In genomic region chr9:123480253-123480921, GRCm38 (mm10) we compare ENCODE assay signal across 8 mouse cellular contexts. TPM values are rescaled to one million over a fixed set of nuclear protein-coding genes. Genes with fewer than 3 reads are reported as not detected.
DNase-seq lines count a peak whose midpoint lies in the region; ATAC-seq and TF ChIP-seq lines count a peak whose summit lies in the region.

No protein-coding gene starts in this region.

- no peak for TF ChIP-seq CTCF in gastrocnemius, adult 2 months (IDR thresholded peaks at IDR 0.05)

- 88% methylated on average over 18 of the region's 18 CpGs for WGBS in forebrain, embryonic 12.5 days

- no peaks in the 10 kb centered on the region for H3K27me3 ChIP-seq in forebrain, embryonic 12.5 days
- no peaks in the 10 kb centered on the region for H3K27me3 ChIP-seq in megakaryocyte, embryonic 14.5 days (replicated peaks)

- peak; percentile 38 for DNase-seq in gastrocnemius, adult 2 months
- no peak for DNase-seq in gastrocnemius, postnatal 4 days (ENCODE audit: low spot score in 2 of 2)
- DNase-seq in kidney, postnatal 10 days, result peak; percentile 34
- DNase-seq in thymus, postnatal 0 days (ENCODE audit: low spot score), result peak; percentile 18
- no peak for DNase-seq in embryo, embryonic 11 days
- DNase-seq in left cerebral cortex, postnatal 25 days (ENCODE audit: low spot score in 2 of 2), result no peak

- intact Hi-C loops in gastrocnemius, adult 2 months (cut with DNase I), result no loop called here
- intact Hi-C loops in left cerebral cortex, postnatal 25 days (cut with DNase I), result no loop called here

- H3K9ac ChIP-seq in forebrain, embryonic 12.5 days, result peak overlapping the region; percentile 13; the same call in 1 of the 2 replicates

- H3K36me3 ChIP-seq in forebrain, embryonic 12.5 days (replicated peaks), result peaks cover 14% of the 10 kb centered on the region
- peaks cover 57% of the 10 kb centered on the region for H3K36me3 ChIP-seq in megakaryocyte, embryonic 14.5 days (replicated peaks; ENCODE audit: low read length)

- H3K27ac ChIP-seq in gastrocnemius, adult 2 months, result peak overlapping the region; percentile 96
- no peak overlapping the region for H3K27ac ChIP-seq in forebrain, embryonic 12.5 days

- peaks cover 55% of the 10 kb centered on the region for H3K4me1 ChIP-seq in forebrain, embryonic 12.5 days
- H3K4me1 ChIP-seq in megakaryocyte, embryonic 14.5 days, result peaks cover 76% of the 10 kb centered on the region

- H3K9me3 ChIP-seq in forebrain, embryonic 12.5 days, result no peaks in the 10 kb centered on the region
- H3K9me3 ChIP-seq in megakaryocyte, embryonic 14.5 days, result no peaks in the 10 kb centered on the region

- peak overlapping the region; percentile 76 for H3K4me2 ChIP-seq in forebrain, embryonic 12.5 days

- no peak for ATAC-seq in forebrain, embryonic 12.5 days (ENCODE audit: low FRiP score)

- peak overlapping the region; percentile 92 for H3K4me3 ChIP-seq in gastrocnemius, adult 2 months
- peak overlapping the region; percentile 69 for H3K4me3 ChIP-seq in forebrain, embryonic 12.5 days (replicated peaks)
- peak overlapping the region; percentile 94 for H3K4me3 ChIP-seq in megakaryocyte, embryonic 14.5 days (replicated peaks)

RNA-seq across cellular contexts. Expression of gene Limd1, which starts 1.9 kb away (rescaled TPM):
- total RNA-seq in gastrocnemius, adult 2 months (2021), result 10 to 100 TPM; 31.5 to 41.1 TPM
- total RNA-seq in gastrocnemius, postnatal 4 days (2021), result 10 to 100 TPM; 49.4 to 58.0 TPM
- 44.8 and 46.2 TPM in 2 replicates for polyA plus RNA-seq in forebrain, embryonic 12.5 days (2016; fragmentation: Nextera tagmentation; extraction: Ambion mirVana)
- 5.0 and 8.8 TPM in 2 replicates for polyA plus RNA-seq in megakaryocyte, embryonic 14.5 days (2012; ENCODE audit: insufficient read depth, low replicate concordance)
- 33.6 and 33.7 TPM in 2 replicates for polyA plus RNA-seq in thymus, postnatal 0 days (2015; fragmentation: Nextera tagmentation; extraction: Ambion mirVana)
- total RNA-seq in left cerebral cortex, postnatal 25 days (2021), result 1 to 10 TPM; 6.1 to 7.2 TPM

RNA-seq across cellular contexts. Expression of gene Sacm1l, which starts 49.2 kb away (rescaled TPM):
- 10 to 100 TPM; 19.8 to 22.9 TPM for total RNA-seq in gastrocnemius, adult 2 months (2021)
- 10 to 100 TPM; 25.8 to 30.0 TPM for total RNA-seq in gastrocnemius, postnatal 4 days (2021)
- polyA plus RNA-seq in forebrain, embryonic 12.5 days (2016; fragmentation: Nextera tagmentation; extraction: Ambion mirVana), result 45.3 and 49.2 TPM in 2 replicates
- 1.2 TPM in 1 of 2 replicates, not detected in the other for polyA plus RNA-seq in megakaryocyte, embryonic 14.5 days (2012; ENCODE audit: insufficient read depth, low replicate concordance)
- polyA plus RNA-seq in thymus, postnatal 0 days (2015; fragmentation: Nextera tagmentation; extraction: Ambion mirVana), result 46.7 and 47.3 TPM in 2 replicates
- total RNA-seq in left cerebral cortex, postnatal 25 days (2021), result 10 to 100 TPM; 59.5 to 61.9 TPM

Comparison
In these comparisons a context has a peak if more than half of its experiments do, and no peak if none do; other contexts are left out.
1. DNase-seq: peak in gastrocnemius, adult 2 months (single experiment), kidney, postnatal 10 days (single experiment) and thymus, postnatal 0 days (single experiment); none in gastrocnemius, postnatal 4 days (0 of 2), embryo, embryonic 11 days (single experiment) and left cerebral cortex, postnatal 25 days (0 of 2).
2. Peak in every context shown above with its lines, with median percentiles within 50 percentile points of each other: H3K4me3 ChIP-seq.